Mouse (Mus musculus): Measurements from ENCODE around the gene Fmnl2.

- TF ChIP-seq CTCF (IDR thresholded peaks at IDR 0.05; ENCODE audit: low read depth, low read length): no peak
- no peak for TF ChIP-seq POLR2A (IDR thresholded peaks at IDR 0.05; ENCODE audit: extremely low read depth, insufficient read depth, low read length)
Measured at GRCm38 (mm10) chr2:52991688-52992194, 134.1 kb downstream of the Fmnl2 start.

Measured in liver, adult 2 months (tissue).